In the genomic region with DNA sequence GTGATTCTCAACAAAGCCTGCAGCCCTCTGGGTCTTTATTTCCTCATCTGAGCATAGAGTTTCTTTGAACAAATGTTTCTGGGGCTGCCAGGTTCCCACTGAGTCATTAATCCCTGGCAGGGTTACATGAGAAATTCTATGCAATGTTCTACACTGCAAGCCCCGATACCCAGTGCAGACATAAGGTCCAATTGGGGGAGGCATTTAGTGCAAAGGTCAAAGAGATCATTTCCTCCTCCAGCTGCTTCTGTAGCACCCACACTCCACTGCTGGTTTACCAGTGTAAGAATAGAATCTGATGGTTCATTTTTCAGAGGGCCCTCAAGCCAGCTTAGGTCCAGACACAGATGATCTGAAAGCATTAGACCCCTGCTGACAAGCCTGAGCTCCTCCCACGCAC, we compare ENCODE assay signal across 27 mouse cellular contexts. TPM values are rescaled to one million over a fixed set of nuclear protein-coding genes. Genes with fewer than 3 reads are reported as not detected.
A peak's percentile ranks its signal among the peaks of the same experiment; 100 is the strongest.
DNase-seq lines count a peak whose midpoint lies in the region; TF ChIP-seq lines count a peak whose summit lies in the region.
"Had no signal": no experiment of that assay in that cellular context is flagged by ENCODE, and none has a peak within 500 bp of the region (broad histone marks: within the 10 kb centered on the region; RNA-seq: fewer than 3 reads in every experiment).

No protein-coding gene starts in this region.

- 8% methylated on average over 2 of the region's 2 CpGs for WGBS in cerebellum, adult 2 months

- no peak for TF ChIP-seq CTCF in layer of hippocampus, adult 2 months (conservative IDR thresholded peaks at IDR 0.05)
- no peak for TF ChIP-seq CTCF in cerebellum, adult 2 months (IDR thresholded peaks at IDR 0.05; ENCODE audit: borderline replicate concordance, insufficient read depth, low read depth, low read length)

- no peak overlapping the region for H3ac ChIP-seq in myocyte (ENCODE audit: control insufficient read depth, insufficient read length)

- no peaks in the 10 kb centered on the region for H3K79me2 ChIP-seq in myocyte (ENCODE audit: control insufficient read depth, insufficient read depth)

- no peaks in the 10 kb centered on the region for H3K36me3 ChIP-seq in myocyte (ENCODE audit: control insufficient read depth, insufficient read depth)
- H3K36me3 ChIP-seq: embryonic facial prominence, embryonic 12.5 days; forebrain, embryonic 10.5 days; limb, embryonic 13.5 days; liver, embryonic 12.5 days; midbrain, embryonic 12.5 days had no signal

- no peak for TF ChIP-seq POLR2A in cerebellum, adult 2 months (IDR thresholded peaks at IDR 0.05; ENCODE audit: borderline replicate concordance, insufficient read depth, low read length)
- TF ChIP-seq POLR2A in myocyte (IDR thresholded peaks at IDR 0.05; ENCODE audit: insufficient read length, low read depth): no peak

- no peak overlapping the region; the same call in 1 of the 2 replicates for H3K4me3 ChIP-seq in layer of hippocampus, adult 2 months
- H3K4me3 ChIP-seq in cerebellum, adult 2 months (replicated peaks; ENCODE audit: insufficient read depth, low read depth, low read length): no peak overlapping the region
- no peak overlapping the region for H3K4me3 ChIP-seq in myocyte
- H3K4me3 ChIP-seq: embryonic facial prominence, embryonic 12.5 days; forebrain, embryonic 10.5 days; limb, embryonic 13.5 days; liver, embryonic 12.5 days; midbrain, embryonic 12.5 days had no signal

- H3K27me3 ChIP-seq in cerebellum, adult 2 months (ENCODE audit: control insufficient read depth, insufficient read depth, low read length): no peaks in the 10 kb centered on the region
- no peaks in the 10 kb centered on the region for H3K27me3 ChIP-seq in myocyte (ENCODE audit: control insufficient read depth, insufficient read depth, insufficient read length)
- H3K27me3 ChIP-seq: embryonic facial prominence, embryonic 12.5 days; limb, embryonic 13.5 days; liver, embryonic 12.5 days; midbrain, embryonic 12.5 days; Patski had no signal

- H3K4me1 ChIP-seq in cerebellum, adult 2 months (ENCODE audit: control insufficient read depth, insufficient read depth, low read length): peaks cover 19% of the 10 kb centered on the region
- H3K4me1 ChIP-seq: embryonic facial prominence, embryonic 12.5 days; forebrain, embryonic 10.5 days; limb, embryonic 13.5 days; liver, embryonic 12.5 days; midbrain, embryonic 12.5 days had no signal

- no peak for DNase-seq in layer of hippocampus, adult 2 months (ENCODE audit: low spot score in 2 of 2)
- no peak for DNase-seq in layer of hippocampus, adult 11-12 months (ENCODE audit: low spot score)
- DNase-seq in cerebellum, adult 2 months: peak; percentile 62 to 81
- peak; percentile 34 to 64 for DNase-seq in cerebellum, postnatal 36 days
- DNase-seq in thymus, postnatal 14 days: no peak
- DNase-seq in right cerebral cortex, postnatal 25 days: no peak
- DNase-seq in adrenal gland, adult (ENCODE audit: inconsistent age in 2 of 2, low spot score in 1 of 2): no peak
- DNase-seq: adrenal gland, adult 2 months; forebrain, postnatal 0 days; gastrocnemius, postnatal 36 days; heart, postnatal 4 days; kidney, adult 18-20 months; kidney, postnatal 10 days; lung, adult 18-20 months; lung, postnatal 10 days; right cerebral cortex, postnatal 14 days; spleen, adult 18-20 months; thymus, postnatal 4 days had no signal

- peak overlapping the region; percentile 37 for H3K27ac ChIP-seq in layer of hippocampus, adult 2 months
- 0 out of 2 replicates have a peak overlapping the region, but pooled peaks have one; percentile 8 for H3K27ac ChIP-seq in cerebellum, adult 2 months (ENCODE audit: insufficient read depth, low read length)
- H3K27ac ChIP-seq: embryonic facial prominence, embryonic 12.5 days; forebrain, embryonic 10.5 days; hindbrain, embryonic 14.5 days; limb, embryonic 13.5 days; liver, embryonic 12.5 days; midbrain, embryonic 12.5 days had no signal

- peak overlapping the region; percentile 42 for H3K4me2 ChIP-seq in myocyte (ENCODE audit: low read depth)
- H3K4me2 ChIP-seq: embryonic facial prominence, embryonic 12.5 days; hindbrain, embryonic 14.5 days; limb, embryonic 13.5 days; liver, embryonic 12.5 days; midbrain, embryonic 12.5 days had no signal

TF ChIP-seq in myocyte, 11 proteins besides CTCF, POLR2A, EP300 and RAD21:
- TF ChIP-seq E2F4 (IDR thresholded peaks at IDR 0.05; ENCODE audit: insufficient read depth) (no peak), MYOD1 (IDR thresholded peaks at IDR 0.05; ENCODE audit: control insufficient read depth in 1 of 3, insufficient read length in 2 of 3, low read depth in 2 of 3) (peak in 2 of 3 experiments; percentile 40 to 66)

RNA-seq across cellular contexts. Expression of a gene that starts 14.7 kb away (rescaled TPM):
- 100 to 1,000 TPM; 384 to 411 TPM for total RNA-seq in layer of hippocampus, adult 2 months (2021)
- 16.5 and 17.4 TPM in 2 replicates for polyA plus RNA-seq in cerebellum, adult 2 months (2012; rRNA removed)
- polyA plus RNA-seq in myocyte (2012; fragmentation: generic; extraction: Trizol): 0.01 TPM
- total RNA-seq: gastrocnemius, postnatal 36 days had no signal
- polyA plus RNA-seq: inflammation-experienced regulatory T-cells, adult 6 months had no signal

Comparison
In these comparisons a context has a peak if more than half of its experiments do, and no peak if none do; other contexts are left out.
1. DNase-seq: peak in cerebellum, adult 2 months (2 of 2) and cerebellum, postnatal 36 days (2 of 2); none in layer of hippocampus, adult 2 months (0 of 2), layer of hippocampus, adult 11-12 months (single experiment), thymus, postnatal 14 days (single experiment), right cerebral cortex, postnatal 25 days (single experiment) and adrenal gland, adult (0 of 2).
2. RNA of a gene that starts 14.7 kb away (polyA plus RNA-seq): 16.5 to 17.4 TPM in cerebellum, adult 2 months; 0.01 TPM in myocyte (single experiment); every median in the first group is over 10 times any median in the second.